Mouse (Mus musculus) neural tube, embryonic 15.5 days (tissue): ENCODE results near the gene Ctnna2. TPM values are rescaled to one million over a fixed set of nuclear protein-coding genes. Genes with fewer than 3 reads are reported as not detected.

Source experiments
- ATAC-seq: fragments of 200-750 bp; cut with Nextera tagmentation; 2 replicates; pipeline ENCODE4 v1.8.0; 2017; ENCODE audit warnings: mild to moderate bottlenecking, moderate TSS enrichment, moderate library complexity; ENCODE audit not compliant: low FRiP score
- H3K27ac ChIP-seq: fragments of 300-500 bp; sonication (generic); replicated peaks from 2 replicates; pipeline ENCODE4 v1.5.1; 2015; ENCODE audit warnings: mild to moderate bottlenecking, inconsistent platforms
- H3K27me3 ChIP-seq: fragments of 300-500 bp; sonication (generic); replicated peaks from 2 replicates; pipeline ENCODE4 v1.6.1; 2015; ENCODE audit warnings: inconsistent platforms
- H3K36me3 ChIP-seq: fragments of 300-500 bp; sonication (generic); 2 replicates; pipeline ENCODE4 v1.6.1; 2015; ENCODE audit warnings: inconsistent platforms
- H3K4me1 ChIP-seq: fragments of 300-500 bp; sonication (generic); 2 replicates; pipeline ENCODE4 v1.6.1; 2015; ENCODE audit warnings: inconsistent platforms
- H3K4me2 ChIP-seq: fragments of 300-500 bp; sonication (generic); 2 replicates; pipeline ENCODE4 v1.6.1; 2015; ENCODE audit warnings: inconsistent platforms, mild to moderate bottlenecking, moderate library complexity
- H3K4me3 ChIP-seq: fragments of 300-500 bp; sonication (generic); replicated peaks from 2 replicates; pipeline ENCODE4 v1.5.1; 2015; ENCODE audit warnings: mild to moderate bottlenecking, inconsistent platforms
- H3K9ac ChIP-seq: fragments of 300-500 bp; sonication (generic); replicated peaks from 2 replicates; pipeline ENCODE4 v1.6.1; 2015; ENCODE audit warnings: mild to moderate bottlenecking, inconsistent platforms
- H3K9me3 ChIP-seq: fragments of 300-500 bp; sonication (generic); replicated peaks from 2 replicates; pipeline ENCODE4 v1.6.1; 2016; ENCODE audit warnings: inconsistent platforms
- WGBS: fragments of 180-500 bp; shearing (Covaris S2); methylation state at CpG from one replicate; pipeline ENCODE4 v1.1.7; 2015; ENCODE audit warnings: mixed read lengths; 5-methylcytosine and 5-hydroxymethylcytosine counted together
- polyA plus RNA-seq: library from polyadenylated mRNA; unstranded; fragments of >200 nt; fragmentation: Nextera tagmentation; extraction: Ambion mirVana; gene quantifications from 2 replicates; pipeline ENCODE4 v1.2.1, GENCODE M21; 2015

Ctnna2 gene
- polyA plus RNA-seq, 1 experiment from 2014 or later = 119 TPM

- H3K4me2 ChIP-seq = no peak overlapping the region
- WGBS = 15% methylated on average over 6 of the region's 6 CpGs
- H3K9ac ChIP-seq = no peak overlapping the region
- H3K27ac ChIP-seq = no peak overlapping the region
- peak; percentile 49; the same call in 1 of the 2 replicates for ATAC-seq
- no peaks in the 10 kb centered on the region for H3K4me1 ChIP-seq
- H3K27me3 ChIP-seq = no peaks in the 10 kb centered on the region
- H3K36me3 ChIP-seq = no peaks in the 10 kb centered on the region
- H3K9me3 ChIP-seq = no peaks in the 10 kb centered on the region
- no peak overlapping the region for H3K4me3 ChIP-seq
Observed at GRCm38 (mm10) chr6:77650127-77650526, 329.4 kb downstream of the Ctnna2 start.

- Histone ChIP-seq H3K4me2 (no peak overlapping the region), H3K4me3 (no peak overlapping the region), H3K36me3 (no peaks in the 10 kb centered on the region), H3K27ac (no peak overlapping the region), H3K4me1 (no peaks in the 10 kb centered on the region), H3K9ac (no peak overlapping the region), H3K27me3 (no peaks in the 10 kb centered on the region), H3K9me3 (no peaks in the 10 kb centered on the region)
- no peak for ATAC-seq
- WGBS = 57% methylated on average over 4 of the region's 4 CpGs
Observed at GRCm38 (mm10) chr6:77644591-77644990, 334.9 kb downstream of the Ctnna2 start.

GRCm38 (mm10) chr6:77638784-77639183 lies 340.7 kb downstream of the Ctnna2 start:
- Histone ChIP-seq H3K36me3 (no peaks in the 10 kb centered on the region), H3K27ac (no peak overlapping the region), H3K4me1 (0 out of 2 replicates have a peak, but pooled peaks cover 2% of the 10 kb centered on the region), H3K9ac (no peak overlapping the region), H3K4me3 (no peak overlapping the region), H3K4me2 (no peak overlapping the region), H3K9me3 (no peaks in the 10 kb centered on the region), H3K27me3 (no peaks in the 10 kb centered on the region)
- 79% methylated on average over 2 of the region's 2 CpGs for WGBS
- ATAC-seq = no peak

GRCm38 (mm10) chr6:77633997-77634396 lies 345.5 kb downstream of the Ctnna2 start:
- no peak overlapping the region for H3K4me3 ChIP-seq
- no peak overlapping the region for H3K4me2 ChIP-seq
- no peaks in the 10 kb centered on the region for H3K27me3 ChIP-seq
- WGBS = 29% methylated on average over 9 of the region's 9 CpGs
- 0 out of 2 replicates have a peak, but pooled peaks cover 2% of the 10 kb centered on the region for H3K4me1 ChIP-seq
- ATAC-seq = peak; percentile 75; the same call in 1 of the 2 replicates
- H3K36me3 ChIP-seq = no peaks in the 10 kb centered on the region
- no peak overlapping the region for H3K27ac ChIP-seq
- no peak overlapping the region for H3K9ac ChIP-seq
- H3K9me3 ChIP-seq = no peaks in the 10 kb centered on the region

- 58% methylated on average over 7 of the region's 7 CpGs for WGBS
- Histone ChIP-seq H3K4me1 (no peaks in the 10 kb centered on the region), H3K27ac (no peak overlapping the region), H3K27me3 (no peaks in the 10 kb centered on the region), H3K36me3 (no peaks in the 10 kb centered on the region), H3K9ac (no peak overlapping the region), H3K9me3 (no peaks in the 10 kb centered on the region), H3K4me3 (no peak overlapping the region), H3K4me2 (no peak overlapping the region)
- ATAC-seq = peak; percentile 85; the same call in 1 of the 2 replicates
Observed at GRCm38 (mm10) chr6:77628573-77629192, 350.8 kb downstream of the Ctnna2 start.

- WGBS = 92% methylated on average over 14 of the region's 14 CpGs
- H3K9ac ChIP-seq = no peak overlapping the region
- no peak overlapping the region for H3K4me3 ChIP-seq
- no peaks in the 10 kb centered on the region for H3K9me3 ChIP-seq
- no peak overlapping the region for H3K4me2 ChIP-seq
- no peaks in the 10 kb centered on the region for H3K36me3 ChIP-seq
- no peak for ATAC-seq
- no peaks in the 10 kb centered on the region for H3K4me1 ChIP-seq
- H3K27ac ChIP-seq = no peak overlapping the region
- H3K27me3 ChIP-seq = no peaks in the 10 kb centered on the region
Observed at GRCm38 (mm10) chr6:77604642-77605392, 374.7 kb downstream of the Ctnna2 start.

GRCm38 (mm10) chr6:77603914-77604313 lies 375.6 kb downstream of the Ctnna2 start:
- Histone ChIP-seq H3K27ac (no peak overlapping the region), H3K9ac (no peak overlapping the region), H3K27me3 (no peaks in the 10 kb centered on the region), H3K4me3 (no peak overlapping the region), H3K4me2 (no peak overlapping the region), H3K4me1 (no peaks in the 10 kb centered on the region), H3K9me3 (no peaks in the 10 kb centered on the region), H3K36me3 (no peaks in the 10 kb centered on the region)
- ATAC-seq = no peak
- 43% methylated on average over 1 of the region's 1 CpGs for WGBS

- Histone ChIP-seq H3K9me3 (no peaks in the 10 kb centered on the region), H3K36me3 (no peaks in the 10 kb centered on the region), H3K9ac (no peak overlapping the region), H3K4me3 (no peak overlapping the region), H3K4me2 (no peak overlapping the region), H3K27ac (no peak overlapping the region), H3K27me3 (no peaks in the 10 kb centered on the region), H3K4me1 (no peaks in the 10 kb centered on the region)
- no peak for ATAC-seq
- 54% methylated on average over 2 of the region's 2 CpGs for WGBS
Observed at GRCm38 (mm10) chr6:77599244-77599643, 380.3 kb downstream of the Ctnna2 start.

GRCm38 (mm10) chr6:77582568-77582967 lies 396.9 kb downstream of the Ctnna2 start:
- no peaks in the 10 kb centered on the region for H3K9me3 ChIP-seq
- ATAC-seq = no peak
- no peak overlapping the region for H3K27ac ChIP-seq
- no peak overlapping the region for H3K4me2 ChIP-seq
- H3K4me3 ChIP-seq = no peak overlapping the region
- no peaks in the 10 kb centered on the region for H3K4me1 ChIP-seq
- 41% methylated on average over 4 of the region's 4 CpGs for WGBS
- no peaks in the 10 kb centered on the region for H3K36me3 ChIP-seq
- H3K27me3 ChIP-seq = no peaks in the 10 kb centered on the region
- H3K9ac ChIP-seq = no peak overlapping the region

- no peaks in the 10 kb centered on the region for H3K4me1 ChIP-seq
- no peak overlapping the region for H3K4me3 ChIP-seq
- ATAC-seq = no peak
- no peaks in the 10 kb centered on the region for H3K9me3 ChIP-seq
- no peak overlapping the region for H3K4me2 ChIP-seq
- no peak overlapping the region for H3K27ac ChIP-seq
- H3K36me3 ChIP-seq = no peaks in the 10 kb centered on the region
- no peaks in the 10 kb centered on the region for H3K27me3 ChIP-seq
- no peak overlapping the region for H3K9ac ChIP-seq
Observed at GRCm38 (mm10) chr6:77580926-77581325, 398.6 kb downstream of the Ctnna2 start.

GRCm38 (mm10) chr6:77578612-77579011 lies 400.9 kb downstream of the Ctnna2 start:
- Histone ChIP-seq H3K4me3 (no peak overlapping the region), H3K27me3 (no peaks in the 10 kb centered on the region), H3K9me3 (no peaks in the 10 kb centered on the region), H3K9ac (no peak overlapping the region), H3K4me2 (no peak overlapping the region), H3K36me3 (no peaks in the 10 kb centered on the region), H3K4me1 (no peaks in the 10 kb centered on the region), H3K27ac (no peak overlapping the region)
- ATAC-seq = no peak
- 60% methylated on average over 1 of the region's 1 CpGs for WGBS

- Histone ChIP-seq H3K27ac (no peak overlapping the region), H3K4me1 (no peaks in the 10 kb centered on the region), H3K36me3 (no peaks in the 10 kb centered on the region), H3K4me3 (no peak overlapping the region), H3K4me2 (no peak overlapping the region), H3K9ac (no peak overlapping the region), H3K9me3 (no peaks in the 10 kb centered on the region), H3K27me3 (no peaks in the 10 kb centered on the region)
- no peak for ATAC-seq
- WGBS = 58% methylated on average over 3 of the region's 3 CpGs
Observed at GRCm38 (mm10) chr6:77577585-77577984, 401.9 kb downstream of the Ctnna2 start.
